Mouse (Mus musculus): ENCODE data around the gene Cdk6. TPM values are rescaled to one million over a fixed set of nuclear protein-coding genes. Genes with fewer than 3 reads are reported as not detected.
A peak's percentile ranks its signal among the peaks of the same experiment; 100 is the strongest.

The Cdk6 gene
- total and polyA plus RNA-seq, 3 experiments, result 79.0 to 318 (median 197) TPM

DNA sequence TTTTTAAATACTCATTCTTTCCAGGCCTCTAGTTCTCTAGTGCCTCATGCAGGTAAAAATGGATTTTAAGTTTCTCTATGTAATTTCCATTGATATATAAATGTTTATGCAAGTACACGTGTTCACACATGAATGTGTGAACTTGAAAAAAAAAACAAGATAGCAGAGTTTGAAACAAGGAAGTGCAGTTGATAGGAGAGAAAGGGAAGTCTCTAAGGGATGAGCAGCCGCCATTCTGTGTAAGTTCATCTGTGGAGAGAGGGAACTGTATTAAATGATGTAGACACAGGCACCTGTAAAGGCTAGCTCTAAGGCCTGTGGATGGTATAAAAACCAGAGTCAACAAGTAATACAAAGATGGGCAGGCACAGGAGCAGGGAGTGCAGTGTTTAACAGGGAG, 164.3 kb downstream of the Cdk6 start (continued):
- TF ChIP-seq MAFK (IDR thresholded peaks at IDR 0.05; ENCODE audit: borderline replicate concordance, low read depth, low read length) (no peak), POLR2A (IDR thresholded peaks at IDR 0.05; ENCODE audit: control insufficient read depth in 1 of 2, insufficient read depth in 1 of 2, low read depth in 1 of 2, low read length in 2 of 2, poor library complexity in 1 of 2) (no peak)

DNA sequence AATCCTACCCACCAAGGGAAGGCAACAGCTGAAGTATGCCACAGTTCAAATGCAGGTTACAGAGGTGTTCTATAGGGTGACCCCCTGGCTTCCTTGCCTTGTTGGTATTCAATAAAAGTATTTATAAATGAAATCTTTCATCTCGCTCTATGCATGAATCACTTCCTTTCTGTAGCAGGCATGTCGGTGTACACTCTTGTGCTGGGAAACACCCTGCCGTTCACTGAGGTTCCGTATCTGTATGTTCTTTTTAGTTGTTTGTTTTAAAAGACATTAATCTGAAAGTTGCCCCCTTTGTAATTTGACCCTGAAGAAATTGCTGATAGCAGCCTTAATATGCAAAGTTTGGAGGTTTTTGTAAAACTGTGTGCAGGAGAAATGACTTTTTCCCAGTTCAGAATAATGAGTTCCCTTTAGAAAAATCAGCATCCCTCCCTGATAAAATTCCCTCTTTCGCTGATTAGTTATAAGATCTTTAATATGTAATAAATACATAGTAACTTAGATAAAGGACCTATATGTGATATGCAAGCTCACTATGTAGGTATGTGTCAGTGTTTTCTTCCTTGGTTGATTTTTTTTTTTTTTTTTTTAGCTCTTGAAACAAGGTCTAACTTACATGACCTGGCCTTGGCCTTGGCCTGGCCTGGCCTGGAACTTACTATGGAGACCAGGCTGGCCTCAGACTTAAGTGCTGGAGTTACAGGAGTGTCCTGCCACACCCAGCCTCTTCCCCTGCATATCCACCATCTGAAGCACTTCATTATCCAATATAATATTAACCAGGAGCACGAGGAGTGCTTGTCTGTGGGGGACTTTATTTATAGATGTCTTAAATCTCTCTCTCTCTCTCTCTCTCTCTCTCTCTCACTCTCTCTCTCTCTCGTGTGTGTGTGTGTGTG, 167.4 kb downstream of the Cdk6 start:
- no peak for TF ChIP-seq ZMIZ1 (IDR thresholded peaks at IDR 0.05; ENCODE audit: low read depth, low read length)
- TF ChIP-seq TBP (IDR thresholded peaks at IDR 0.05; ENCODE audit: low read depth, low read length), result no peak
- no peak for TF ChIP-seq GATA1 (IDR thresholded peaks at IDR 0.05; ENCODE audit: low read depth, low read length)
- TF ChIP-seq UBTF (IDR thresholded peaks at IDR 0.05; ENCODE audit: borderline replicate concordance, insufficient read depth, low read depth, low read length), result no peak
- no peak for TF ChIP-seq USF2 (IDR thresholded peaks at IDR 0.05; ENCODE audit: borderline replicate concordance in 1 of 2, insufficient read depth in 1 of 2, low read depth in 1 of 2, low read length in 2 of 2)
- no peak for TF ChIP-seq RAD21 (IDR thresholded peaks at IDR 0.05; ENCODE audit: low read depth, low read length)
- TF ChIP-seq EP300 (IDR thresholded peaks at IDR 0.05; ENCODE audit: low read depth in 1 of 2, low read length in 2 of 2), result 0 out of 4 replicates have a peak, but pooled peaks of 1 of the 2 experiments have one; percentile 8
- TF ChIP-seq POLR2A (IDR thresholded peaks at IDR 0.05; ENCODE audit: control insufficient read depth in 1 of 2, insufficient read depth in 1 of 2, low read depth in 1 of 2, low read length in 2 of 2, poor library complexity in 1 of 2), result no peak; a peak in 1 of 4 replicates
- no peak for TF ChIP-seq CHD2 (IDR thresholded peaks at IDR 0.05; ENCODE audit: low read length)
- TF ChIP-seq SMC3 (IDR thresholded peaks at IDR 0.05; ENCODE audit: low read depth, low read length), result 0 out of 2 replicates have a peak, but pooled peaks have one; percentile 4
- no peak for TF ChIP-seq POLR2AphosphoS2 (IDR thresholded peaks at IDR 0.05; ENCODE audit: low read length)
- no peak for TF ChIP-seq ELF1 (IDR thresholded peaks at IDR 0.05; ENCODE audit: low read depth, low read length)
- TF ChIP-seq RCOR1 (IDR thresholded peaks at IDR 0.05; ENCODE audit: low read depth, low read length), result no peak
- no peak for TF ChIP-seq SIN3A (IDR thresholded peaks at IDR 0.05; ENCODE audit: low read length)
- no peak for TF ChIP-seq ZKSCAN1 (IDR thresholded peaks at IDR 0.05; ENCODE audit: low read depth, low read length)
- TF ChIP-seq E2F4 (IDR thresholded peaks at IDR 0.05; ENCODE audit: borderline replicate concordance, low read depth, low read length), result no peak
- TF ChIP-seq ZNF384 (IDR thresholded peaks at IDR 0.05; ENCODE audit: low read depth, low read length), result peak; percentile 65
- no peak for TF ChIP-seq ZC3H11A (IDR thresholded peaks at IDR 0.05; ENCODE audit: low read depth, low read length)
- no peak for TF ChIP-seq TCF12 (IDR thresholded peaks at IDR 0.05; ENCODE audit: low read depth, low read length)
- Histone ChIP-seq H3K9ac (ENCODE audit: control insufficient read depth, low read depth, low read length, poor library complexity, severe bottlenecking) (no peak overlapping the region), H3K4me1 (ENCODE audit: control insufficient read depth in 1 of 2, insufficient read depth in 2 of 2, low read length in 2 of 2) (peaks cover 43 to 65% of the 10 kb centered on the region in 2 experiments)

More for the DNA sequence above, 167.4 kb downstream of the Cdk6 start:
- Histone ChIP-seq H3K9me3 (replicated peaks; ENCODE audit: insufficient read depth, low read length) (no peaks in the 10 kb centered on the region), H3K79me2 (ENCODE audit: control insufficient read depth, insufficient read depth, low read length, poor library complexity) (peaks cover 5% of the 10 kb centered on the region; the same call in 1 of the 2 replicates), H3K27ac (ENCODE audit: control insufficient read depth, low read depth, low read length) (peak overlapping the region; percentile 32), H3K27me3 (ENCODE audit: control insufficient read depth in 1 of 2, insufficient read depth in 2 of 2, low read length in 2 of 2) (no peaks in the 10 kb centered on the region), H3K36me3 (ENCODE audit: control insufficient read depth in 1 of 2, insufficient read depth in 2 of 2, low read length in 2 of 2) (peaks cover 29 to 70% of the 10 kb centered on the region in 2 experiments), H3K4me3 (ENCODE audit: control insufficient read depth in 1 of 2, insufficient read depth in 1 of 2, low read depth in 2 of 2, low read length in 2 of 2) (no peak overlapping the region)
- no peak for DNase-seq (ENCODE audit: low read depth, low spot score)
